Mouse (Mus musculus) hindbrain, postnatal 0 days (tissue): Measurements from ENCODE around the gene Snx10. TPM values are rescaled to one million over a fixed set of nuclear protein-coding genes. Genes with fewer than 3 reads are reported as not detected.

ENCODE experiments used
- ATAC-seq: fragments of 200-750 bp; cut with Nextera tagmentation; 2 replicates; pipeline ENCODE4 v1.8.0; 2017; ENCODE audit warnings: mild to moderate bottlenecking, moderate TSS enrichment, moderate library complexity
- DNase-seq: peaks from one replicate; pipeline ENCODE4 v3.0.0-alpha.2; 2015; ENCODE audit warnings: low spot score
- H3K27ac ChIP-seq: fragments of 300-500 bp; sonication (generic); 2 replicates; pipeline ENCODE4 v1.5.1; 2014; ENCODE audit warnings: mild to moderate bottlenecking
- H3K27me3 ChIP-seq: fragments of 300-500 bp; sonication (generic); 2 replicates; pipeline ENCODE4 v1.6.1; 2014; ENCODE audit warnings: low read length, mixed read lengths; ENCODE audit not compliant: insufficient read depth
- H3K36me3 ChIP-seq: fragments of 300-500 bp; sonication (generic); 2 replicates; pipeline ENCODE4 v1.6.1; 2014; ENCODE audit warnings: low read length, mixed read lengths; ENCODE audit not compliant: insufficient read depth
- H3K4me1 ChIP-seq: fragments of 300-500 bp; sonication (generic); 2 replicates; pipeline ENCODE4 v1.6.1; 2014; ENCODE audit warnings: antibody characterized with exemption, low read length, mixed read lengths; ENCODE audit not compliant: insufficient read depth
- H3K4me2 ChIP-seq: fragments of 300-500 bp; sonication (generic); 2 replicates; pipeline ENCODE4 v1.6.1; 2014; ENCODE audit warnings: low read depth, mild to moderate bottlenecking, low read length, moderate library complexity, mixed read lengths
- H3K4me3 ChIP-seq: fragments of 300-500 bp; sonication (generic); 2 replicates; pipeline ENCODE4 v1.5.1; 2014; ENCODE audit warnings: low read length
- H3K9ac ChIP-seq: fragments of 300-500 bp; sonication (generic); replicated peaks from 2 replicates; pipeline ENCODE4 v1.6.1; 2014; ENCODE audit warnings: mild to moderate bottlenecking, low read length, moderate library complexity, mixed read lengths
- H3K9me3 ChIP-seq: fragments of 300-500 bp; sonication (generic); 2 replicates; pipeline ENCODE4 v1.6.1; 2016; ENCODE audit warnings: low read length, mixed read lengths
- CTCF ChIP-seq: IDR thresholded peaks from 2 replicates; pipeline ENCODE4 v1.5.1; 2016; ENCODE audit warnings: antibody characterized with exemption, control low read depth, low read depth
- WGBS: fragments of 180-500 bp; shearing (Covaris S2); extraction: QIAGEN DNeasy Blood & Tissue Kit; methylation state at CpG from one replicate; pipeline ENCODE4 v1.1.7; 2014; 5-methylcytosine and 5-hydroxymethylcytosine counted together
- polyA plus RNA-seq: library from polyadenylated mRNA; unstranded; fragments of >200 nt; fragmentation: Nextera tagmentation; extraction: Ambion mirVana; gene quantifications from 2 replicates; pipeline ENCODE4 v1.2.1, GENCODE M21; 2015
- total RNA-seq: library from RNA; depleted of rRNA; stranded (reverse); fragments of >200 nt; gene quantifications from 2 replicates; pipeline ENCODE4 v1.2.3, GENCODE M21; 2014

Gene Snx10
- total and polyA plus RNA-seq, 2 experiments from 2014 or later, result 45.5 to 75.2 TPM

DNA sequence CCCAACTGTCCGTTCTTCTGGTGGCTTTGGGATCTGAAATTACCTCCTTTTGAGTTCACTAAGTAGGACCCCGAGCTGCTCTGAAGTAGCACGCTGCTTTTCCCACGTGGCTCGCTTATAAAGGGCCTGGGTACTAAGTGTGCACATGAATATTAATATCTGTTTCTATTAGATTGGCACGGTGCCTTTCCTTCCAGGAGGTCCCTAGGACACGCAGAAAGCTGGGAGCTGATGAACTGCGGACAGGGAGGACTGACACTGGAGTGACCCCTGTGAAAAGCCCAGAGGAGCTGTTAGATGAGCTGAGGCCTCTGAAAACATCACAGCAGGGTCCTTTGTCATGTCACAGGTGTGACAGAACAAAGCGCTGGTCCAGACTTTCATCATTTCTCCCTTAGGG lies 57.7 kb downstream of the Snx10 start:
- H3K4me2 ChIP-seq, result no peak overlapping the region
- H3K9ac ChIP-seq, result no peak overlapping the region
- WGBS, result 39% methylated on average over 9 of the region's 9 CpGs
- TF ChIP-seq CTCF, result no peak
- H3K4me3 ChIP-seq, result no peak overlapping the region
- DNase-seq (no peak), ATAC-seq (no peak)
- H3K4me1 ChIP-seq, result no peaks in the 10 kb centered on the region
- no peaks in the 10 kb centered on the region for H3K27me3 ChIP-seq
- H3K36me3 ChIP-seq, result peaks cover 9% of the 10 kb centered on the region
- no peaks in the 10 kb centered on the region for H3K9me3 ChIP-seq
- H3K27ac ChIP-seq, result no peak overlapping the region

DNA sequence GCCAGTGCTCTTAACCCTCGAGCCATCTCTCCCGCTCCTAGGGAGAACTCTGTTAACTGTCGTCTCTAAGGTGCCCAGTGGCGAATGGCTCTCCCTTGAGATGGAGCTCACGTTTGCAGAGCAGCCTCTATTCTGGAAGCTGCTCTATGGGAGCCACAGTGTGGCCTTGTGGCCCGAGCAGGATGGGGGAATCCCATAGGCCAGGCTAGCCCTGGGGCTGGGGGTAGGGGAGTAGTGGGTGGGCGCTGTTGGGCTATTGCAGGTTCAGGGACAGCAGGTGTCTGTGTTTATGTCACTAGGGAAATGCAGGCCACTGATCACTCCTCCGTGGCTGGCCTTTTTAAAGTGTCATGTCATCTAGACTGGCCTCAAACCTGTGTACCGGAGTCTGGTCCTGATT lies 58.4 kb downstream of the Snx10 start:
- no peak for TF ChIP-seq CTCF
- H3K36me3 ChIP-seq, result peaks cover 9% of the 10 kb centered on the region
- no peak overlapping the region for H3K4me3 ChIP-seq
- no peak overlapping the region for H3K27ac ChIP-seq
- H3K27me3 ChIP-seq, result no peaks in the 10 kb centered on the region
- H3K4me1 ChIP-seq, result no peaks in the 10 kb centered on the region
- no peaks in the 10 kb centered on the region for H3K9me3 ChIP-seq
- no peak overlapping the region for H3K4me2 ChIP-seq
- 77% methylated on average over 9 of the region's 9 CpGs for WGBS
- DNase-seq (no peak), ATAC-seq (no peak)
- H3K9ac ChIP-seq, result no peak overlapping the region

DNA sequence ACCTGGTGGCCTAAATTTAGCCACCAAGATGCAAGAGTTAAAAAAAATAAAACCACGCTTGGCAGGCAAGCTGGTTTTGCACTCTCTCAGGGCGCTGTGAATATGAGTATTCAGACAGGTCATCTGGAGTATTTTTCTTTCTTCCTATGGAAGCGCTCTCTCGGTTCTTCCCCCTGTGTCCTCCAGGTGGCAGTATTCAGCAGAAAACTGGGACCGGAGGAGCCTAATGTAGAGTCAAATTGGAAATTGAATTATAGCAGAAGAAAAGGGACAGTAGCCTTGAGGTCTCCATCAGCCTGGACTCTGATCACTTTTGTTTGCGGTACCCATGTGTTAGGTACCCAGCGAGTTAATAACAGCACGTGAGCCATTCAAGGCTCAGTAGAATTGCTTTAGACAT lies 62.3 kb downstream of the Snx10 start:
- Histone ChIP-seq H3K4me1 (no peaks in the 10 kb centered on the region), H3K27me3 (no peaks in the 10 kb centered on the region), H3K27ac (no peak overlapping the region), H3K4me2 (no peak overlapping the region), H3K36me3 (peaks cover 5% of the 10 kb centered on the region), H3K9ac (no peak overlapping the region), H3K9me3 (no peaks in the 10 kb centered on the region), H3K4me3 (no peak overlapping the region)
- peak; percentile 89 for TF ChIP-seq CTCF
- DNase-seq (peak; percentile 86), ATAC-seq (peak; percentile 32; the same call in 1 of the 2 replicates)
- 17% methylated on average over 8 of the region's 8 CpGs for WGBS

DNA sequence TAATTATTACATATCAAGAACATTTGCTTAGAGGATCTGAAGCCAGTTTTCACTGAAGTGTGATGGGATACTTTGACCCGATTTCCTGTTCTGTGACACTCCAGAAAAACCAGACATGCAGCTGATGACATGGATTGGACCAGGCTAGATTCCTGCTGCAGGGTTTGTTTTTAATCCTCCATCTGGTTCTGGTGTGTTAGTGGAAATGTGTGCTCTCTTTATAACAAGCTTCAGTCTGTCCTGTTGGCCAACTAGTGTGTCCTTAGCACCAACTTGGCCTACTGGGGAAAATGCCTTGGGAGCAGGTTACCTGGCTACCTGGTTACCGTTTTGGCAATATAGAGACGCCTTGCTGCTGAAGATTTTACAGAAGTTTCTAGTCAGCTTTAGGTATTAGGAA lies 63.6 kb downstream of the Snx10 start:
- Histone ChIP-seq H3K4me3 (no peak overlapping the region), H3K9me3 (no peaks in the 10 kb centered on the region), H3K4me1 (no peaks in the 10 kb centered on the region; the same call in 1 of the 2 replicates)

DNA sequence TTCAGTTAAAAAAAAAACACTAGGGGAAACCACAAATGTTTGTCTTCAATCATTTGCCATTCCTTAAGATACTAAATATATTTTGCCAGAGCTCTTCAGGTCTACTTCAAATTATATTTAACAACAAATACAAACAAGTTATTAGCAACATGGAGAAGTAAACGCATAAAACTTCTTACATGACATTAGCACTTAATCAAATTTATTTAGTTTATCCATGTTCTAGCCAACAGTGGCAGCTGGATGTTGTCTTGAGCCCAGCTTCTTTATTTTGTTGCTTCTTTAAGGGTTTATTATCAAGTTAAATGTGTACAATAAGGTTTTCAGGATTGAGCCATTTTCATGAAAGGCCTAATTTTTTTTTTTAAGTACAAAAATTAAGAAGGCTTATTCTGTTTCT lies 67.6 kb downstream of the Snx10 start:
- H3K4me1 ChIP-seq, result peaks cover 12% of the 10 kb centered on the region
- no peaks in the 10 kb centered on the region for H3K27me3 ChIP-seq
- peak overlapping the region; percentile 78 for H3K4me2 ChIP-seq
- peak overlapping the region; percentile 98; the same call in 1 of the 2 replicates for H3K27ac ChIP-seq
- no peak for DNase-seq
- no peak overlapping the region for H3K9ac ChIP-seq
- no peaks in the 10 kb centered on the region for H3K9me3 ChIP-seq
- no peak for TF ChIP-seq CTCF
- no peak for ATAC-seq
- H3K4me3 ChIP-seq, result no peak overlapping the region
- WGBS, result 69% methylated on average over 1 of the region's 1 CpGs
- no peaks in the 10 kb centered on the region; the same call in 1 of the 2 replicates for H3K36me3 ChIP-seq

More for the DNA sequence above, 63.6 kb downstream of the Snx10 start:
- Histone ChIP-seq H3K27ac (no peak overlapping the region), H3K36me3 (peaks cover 2% of the 10 kb centered on the region), H3K4me2 (no peak overlapping the region), H3K27me3 (no peaks in the 10 kb centered on the region), H3K9ac (no peak overlapping the region)
- ATAC-seq, result no peak
- no peak for TF ChIP-seq CTCF
- no peak for DNase-seq
- 94% methylated on average over 3 of the region's 3 CpGs for WGBS

DNA sequence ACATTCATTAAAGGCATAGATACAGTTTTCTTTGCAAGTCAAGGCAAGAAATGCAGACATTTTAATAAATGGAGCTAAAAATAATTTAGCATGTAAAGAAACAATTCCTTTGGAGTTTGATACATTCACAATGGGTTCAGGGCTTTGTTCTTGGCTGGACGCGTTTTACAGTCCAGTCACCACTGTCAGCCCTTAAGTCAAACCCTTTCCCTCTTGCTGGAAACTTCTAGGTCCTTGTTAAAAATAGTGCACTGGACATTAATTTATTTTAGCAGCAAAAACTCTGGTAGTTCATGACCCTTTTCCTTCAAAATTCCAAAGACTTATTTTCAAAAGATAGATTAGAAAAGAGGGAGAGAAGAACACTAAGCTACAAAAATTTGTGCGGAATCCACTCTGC lies 68.1 kb downstream of the Snx10 start:
- H3K9ac ChIP-seq, result peak overlapping the region; percentile 63
- peak overlapping the region; percentile 78 for H3K4me2 ChIP-seq
- DNase-seq (no peak), ATAC-seq (no peak)
- H3K9me3 ChIP-seq, result no peaks in the 10 kb centered on the region
- H3K36me3 ChIP-seq, result no peaks in the 10 kb centered on the region; the same call in 1 of the 2 replicates
- 10% methylated on average over 3 of the region's 3 CpGs for WGBS
- H3K27me3 ChIP-seq, result no peaks in the 10 kb centered on the region
- H3K27ac ChIP-seq, result peak overlapping the region; percentile 98
- TF ChIP-seq CTCF, result no peak
- H3K4me3 ChIP-seq, result peak overlapping the region; percentile 42
- H3K4me1 ChIP-seq, result peaks cover 12% of the 10 kb centered on the region

DNA sequence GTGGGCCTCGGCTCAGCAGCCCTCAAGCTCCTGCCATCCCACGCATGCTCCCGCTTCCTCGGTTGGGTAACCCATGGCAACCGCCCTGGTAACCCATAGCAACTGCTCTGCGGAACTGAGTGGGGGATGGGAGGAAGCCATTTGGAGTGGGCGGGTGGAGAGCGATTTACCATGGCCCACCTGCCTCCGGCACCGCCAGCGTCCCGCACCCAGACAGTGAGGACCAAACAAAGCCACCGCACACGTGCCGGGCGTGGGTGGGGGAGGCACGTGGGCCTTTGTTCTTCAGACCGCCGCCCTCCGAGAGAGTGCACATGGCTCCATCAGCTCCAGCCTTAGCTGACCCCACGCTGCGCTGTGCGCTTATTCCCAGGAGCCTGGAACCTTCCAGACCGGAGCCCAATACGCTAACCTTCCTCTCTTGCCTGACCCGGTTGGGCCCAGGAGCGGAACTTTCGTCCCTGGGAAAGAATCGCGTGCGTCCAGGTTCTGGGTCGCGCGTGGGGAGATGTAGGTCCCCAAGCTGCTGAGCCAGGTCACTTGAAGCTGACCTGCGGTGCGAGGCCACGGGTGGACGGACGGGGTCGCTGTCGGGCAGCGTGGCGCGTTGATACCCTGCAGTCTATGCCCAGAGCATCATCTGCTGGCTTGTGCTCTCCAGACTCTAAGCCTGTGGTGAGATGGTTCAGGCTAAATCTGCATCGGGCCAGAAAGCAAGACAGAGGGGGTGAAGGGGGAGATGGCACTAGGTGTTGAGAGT lies 68.8 kb downstream of the Snx10 start:
- Histone ChIP-seq H3K9ac (peak overlapping the region; percentile 63), H3K4me1 (peaks cover 12% of the 10 kb centered on the region), H3K27me3 (no peaks in the 10 kb centered on the region), H3K4me2 (peak overlapping the region; percentile 78), H3K9me3 (no peaks in the 10 kb centered on the region), H3K36me3 (no peaks in the 10 kb centered on the region), H3K4me3 (peak overlapping the region; percentile 42), H3K27ac (peak overlapping the region; percentile 98)
- DNase-seq (peak; percentile 98), ATAC-seq (peak; percentile 96)
- 2% methylated on average over 45 of the region's 45 CpGs for WGBS
- TF ChIP-seq CTCF, result peak; percentile 96
